Mouse (Mus musculus): ENCODE measurements around the gene Zc3h10.

- no peak for TF ChIP-seq CTCF (IDR thresholded peaks at IDR 0.05; ENCODE audit: low read depth)
- TF ChIP-seq EP300 (optimal IDR thresholded peaks at IDR 0.05), result no peak
These were observed 50.3 kb downstream of the Zc3h10 start for GRCm38 (mm10) chr10:128497134-128497737.

Data from stomach, postnatal 0 days (tissue).